Mouse (Mus musculus): ENCODE data around the gene Ssxb1.
"Not testable (repeated sequence)": the region's sequence is repeated elsewhere in the genome, so short reads cannot be mapped to it uniquely, and the experiment has no call there.

Gene Ssxb1

DNA sequence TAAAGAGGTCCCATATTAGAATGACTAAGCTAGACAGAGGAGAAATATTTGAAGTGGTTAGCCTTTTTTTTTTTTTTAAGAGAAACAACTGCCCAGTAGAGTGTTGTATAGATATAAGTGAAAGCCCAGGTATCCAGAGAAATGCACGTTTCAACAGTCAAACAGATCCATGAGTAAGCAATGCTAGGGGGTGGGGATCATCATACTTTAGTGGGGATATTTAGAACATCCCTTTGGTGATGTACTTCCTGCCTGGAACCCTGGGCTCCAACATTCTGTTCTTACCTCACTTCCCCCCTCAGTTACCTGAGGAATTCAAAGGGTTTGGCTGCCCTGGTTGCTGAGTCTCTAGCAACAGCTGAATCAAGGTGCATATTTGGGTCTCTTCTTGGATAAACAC lies at the start of gene Ssxb1:
Ssxb1 (plus strand) TSS at position 301 of the 400 bp plus-strand sequence.
- DNase-seq: not testable (repeated sequence)

DNA sequence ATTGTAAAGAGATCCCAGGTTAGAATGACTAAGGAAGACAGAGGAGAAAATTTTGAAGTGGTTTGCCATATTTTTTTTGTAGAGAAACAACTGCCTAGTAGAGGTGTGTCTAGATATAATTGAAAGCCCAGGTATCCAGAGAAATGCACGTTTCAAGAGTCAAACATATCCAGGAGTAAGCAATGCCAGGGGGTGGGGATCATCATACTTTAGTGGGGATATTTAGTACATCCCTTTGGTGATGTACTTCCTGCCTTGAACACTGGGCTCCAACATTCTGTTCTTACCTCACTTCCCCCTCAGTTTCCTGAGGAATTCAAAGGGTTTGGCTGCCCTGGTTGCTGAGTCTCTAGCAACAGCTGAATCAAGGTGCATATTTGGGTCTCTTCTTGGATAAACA lies 46.4 kb upstream of the Ssxb1 start, which contains the start of gene Ssxb9:
Ssxb9 (plus strand) TSS at position 301 of the 400 bp plus-strand sequence.
- DNase-seq: not testable (repeated sequence)

DNA sequence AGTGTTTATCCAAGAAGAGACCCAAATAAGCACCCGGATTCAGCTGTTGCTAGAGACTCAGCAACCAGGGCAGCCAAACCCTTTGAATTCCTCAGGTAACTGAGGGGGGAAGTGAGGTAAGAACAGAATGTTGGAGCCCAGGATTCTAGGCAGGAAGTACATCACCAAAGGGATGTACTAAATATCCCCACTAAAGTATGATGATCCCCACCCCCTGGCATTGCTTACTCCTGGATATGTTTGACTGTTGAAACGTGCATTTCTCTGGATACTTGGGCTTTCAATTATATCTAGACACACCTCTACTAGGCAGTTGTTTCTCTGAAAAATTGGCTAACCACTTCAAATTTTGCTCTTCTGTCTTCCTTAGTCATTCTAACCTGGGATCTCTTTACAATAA lies 48.5 kb downstream of the Ssxb1 start, which contains the start of gene Ssxb2:
Ssxb2 (minus strand) TSS at position 101 of the 400 bp plus-strand sequence.
- not testable (repeated sequence) for DNase-seq

Data from cerebellum, postnatal 10 days (tissue).